12 mouse cellular contexts compared by ENCODE assay signal in the genomic region with DNA sequence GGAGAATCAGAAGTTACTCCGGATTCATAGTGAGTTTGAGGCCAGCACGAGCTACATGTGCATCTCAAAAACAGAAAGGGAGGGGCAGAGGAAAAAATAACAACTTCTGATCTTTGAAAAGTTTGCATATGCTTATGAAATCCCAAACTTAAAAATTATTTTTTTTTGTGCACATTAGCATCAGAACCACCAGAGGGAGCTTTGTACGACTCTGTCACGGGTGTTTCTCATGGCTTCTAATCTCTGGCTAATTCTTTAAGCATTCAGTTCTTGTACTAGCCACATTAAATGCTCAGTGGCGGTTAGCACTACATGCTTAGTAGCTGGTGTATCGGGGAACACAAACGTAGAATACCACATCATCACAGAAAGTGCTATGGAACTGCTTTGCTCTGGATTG. TPM values are rescaled to one million over a fixed set of nuclear protein-coding genes. Genes with fewer than 3 reads are reported as not detected.
DNase-seq lines count a peak whose midpoint lies in the region; ATAC-seq and TF ChIP-seq lines count a peak whose summit lies in the region.
"Had no signal": no experiment of that assay in that cellular context is flagged by ENCODE, and none has a peak within 500 bp of the region (broad histone marks: within the 10 kb centered on the region; RNA-seq: fewer than 3 reads in every experiment).

No protein-coding gene starts in this region.

- no peak overlapping the region for H3K27ac ChIP-seq in forebrain, postnatal 0 days (ENCODE audit: low read depth, low read length)
- H3K27ac ChIP-seq in forebrain, embryonic 11.5 days (ENCODE audit: low read depth, low read length): no peak overlapping the region
- H3K27ac ChIP-seq: heart, embryonic 10.5 days had no signal

- in situ Hi-C loops in Patski (cut with MboI; ENCODE audit: low pct_unique_long_range_greater_than_20kb): no loop called here

- no peaks in the 10 kb centered on the region for H3K27me3 ChIP-seq in forebrain, postnatal 0 days (ENCODE audit: insufficient read depth, low read length)
- no peaks in the 10 kb centered on the region for H3K27me3 ChIP-seq in forebrain, embryonic 11.5 days (ENCODE audit: control insufficient read depth, insufficient read depth, low read length)
- no peaks in the 10 kb centered on the region for H3K27me3 ChIP-seq in Patski

- peaks cover 9% of the 10 kb centered on the region; the same call in 1 of the 2 replicates for H3K36me3 ChIP-seq in forebrain, postnatal 0 days (ENCODE audit: insufficient read depth)
- H3K36me3 ChIP-seq in forebrain, embryonic 11.5 days (ENCODE audit: control insufficient read depth, insufficient read depth, low read length): no peaks in the 10 kb centered on the region

- H3K9me3 ChIP-seq in forebrain, postnatal 0 days (ENCODE audit: low read length): no peaks in the 10 kb centered on the region
- H3K9me3 ChIP-seq in forebrain, embryonic 11.5 days (ENCODE audit: control insufficient read depth, low read length): no peaks in the 10 kb centered on the region
- H3K9me3 ChIP-seq: heart, embryonic 10.5 days had no signal

- 48% methylated on average over 7 of the region's 7 CpGs for WGBS in forebrain, postnatal 0 days
- WGBS in forebrain, embryonic 11.5 days: 59% methylated on average over 7 of the region's 7 CpGs
- 46% methylated on average over 7 of the region's 7 CpGs for WGBS in lung, adult 2 months

- peak; percentile 50 for DNase-seq in forebrain, postnatal 0 days
- DNase-seq in forebrain, embryonic 11.5 days (ENCODE audit: low spot score): no peak
- DNase-seq in lung, adult 2 months: no peak
- DNase-seq in lung, postnatal 36 days: no peak
- DNase-seq in Patski (ENCODE audit: low read depth, low spot score): no peak
- DNase-seq in retina, embryonic 14.5 days (ENCODE audit: low spot score): peak; percentile 61
- DNase-seq in cerebellum, postnatal 25 days: no peak
- DNase-seq: cerebellum, postnatal 36 days; kidney, adult 9 months; right cerebral cortex, postnatal 25 days had no signal

- TF ChIP-seq CTCF in forebrain, postnatal 0 days (IDR thresholded peaks at IDR 0.05; ENCODE audit: low read depth): peak; percentile 62
- TF ChIP-seq CTCF in lung, adult 2 months (IDR thresholded peaks at IDR 0.05; ENCODE audit: insufficient read depth, low read length): 0 out of 2 replicates have a peak, but pooled peaks have one; percentile 16
- TF ChIP-seq CTCF in Patski (IDR thresholded peaks at IDR 0.05): peak; percentile 51

- CTCF ChIA-PET in Patski (lab: Charles Lee): interaction anchor here (0.7 to 3.3 kb wide), 10 partner anchors 9 to 247 kb away, joined by 3 to 13 read pairs (median 4); no protein-coding TSS in a partner anchor

- H3K4me1 ChIP-seq in forebrain, postnatal 0 days (ENCODE audit: insufficient read depth): peaks cover 3% of the 10 kb centered on the region; the same call in 1 of the 2 replicates
- H3K4me1 ChIP-seq in forebrain, embryonic 11.5 days (replicated peaks; ENCODE audit: control insufficient read depth, insufficient read depth, low read length): no peaks in the 10 kb centered on the region
- H3K4me1 ChIP-seq in lung, adult 2 months (ENCODE audit: control insufficient read depth, insufficient read depth, low read length): no peaks in the 10 kb centered on the region; the same call in 1 of the 2 replicates

- no peak overlapping the region for H3K4me3 ChIP-seq in forebrain, postnatal 0 days (ENCODE audit: low read depth, low read length)
- no peak overlapping the region for H3K4me3 ChIP-seq in forebrain, embryonic 11.5 days (ENCODE audit: low read depth, low read length)
- no peak overlapping the region for H3K4me3 ChIP-seq in lung, adult 2 months (replicated peaks; ENCODE audit: extremely low read depth, low read depth, low read length)
- H3K4me3 ChIP-seq: heart, embryonic 10.5 days had no signal

- H3K4me2 ChIP-seq in forebrain, postnatal 0 days (ENCODE audit: low read depth): no peak overlapping the region
- no peak overlapping the region for H3K4me2 ChIP-seq in forebrain, embryonic 11.5 days (ENCODE audit: low read depth, low read length, severe bottlenecking)

- ATAC-seq in forebrain, postnatal 0 days: no peak; the same call in 1 of the 2 replicates
- ATAC-seq in forebrain, embryonic 11.5 days (replicated peaks; ENCODE audit: low FRiP score): no peak
- no peak for ATAC-seq in Patski
- no peak; the same call in 1 of the 2 replicates for ATAC-seq in megakaryocyte-erythroid progenitor cell, adult 5-6 weeks (replicated peaks; ENCODE audit: low FRiP score, low TSS enrichment, poor library complexity, severe bottlenecking)

- no peak for TF ChIP-seq POLR2A in lung, adult 2 months (IDR thresholded peaks at IDR 0.05; ENCODE audit: borderline replicate concordance, extremely low read depth, low read depth, low read length)

- H3K9ac ChIP-seq in forebrain, postnatal 0 days: no peak overlapping the region
- H3K9ac ChIP-seq in forebrain, embryonic 11.5 days (ENCODE audit: low read length): no peak overlapping the region

- POLR2A ChIA-PET in Patski (lab: Charles Lee): no interaction called here

RNA-seq across cellular contexts. Expression of a gene that starts 4.3 kb away (rescaled TPM):
- 109 and 111 TPM in 2 replicates for total RNA-seq in forebrain, postnatal 0 days (2014; rRNA removed)
- 213 and 233 TPM in 2 replicates for polyA plus RNA-seq in forebrain, postnatal 0 days (2015; fragmentation: Nextera tagmentation; extraction: Ambion mirVana)
- 328 and 333 TPM in 2 replicates for polyA plus RNA-seq in forebrain, embryonic 11.5 days (2014; fragmentation: Nextera tagmentation; extraction: Ambion mirVana)
- polyA plus RNA-seq in lung, adult 2 months (2012; rRNA removed): 9.0 and 16.1 TPM in 2 replicates
- 167 TPM for polyA plus RNA-seq in Patski (2021)
- 180 and 239 TPM in 2 replicates for total RNA-seq in megakaryocyte-erythroid progenitor cell, adult 5-6 weeks (2014; fragmentation: Nextera tagmentation)
- total RNA-seq in megakaryocyte-erythroid progenitor cell, adult 5-6 weeks (2017): 112 and 152 TPM in 2 replicates

RNA-seq across cellular contexts. Expression of a gene that starts 37.7 kb away (rescaled TPM):
- total RNA-seq in forebrain, postnatal 0 days (2014; rRNA removed): 146 and 166 TPM in 2 replicates
- 18.0 and 34.9 TPM in 2 replicates for polyA plus RNA-seq in forebrain, postnatal 0 days (2015; fragmentation: Nextera tagmentation; extraction: Ambion mirVana)
- 38.0 and 41.5 TPM in 2 replicates for polyA plus RNA-seq in forebrain, embryonic 11.5 days (2014; fragmentation: Nextera tagmentation; extraction: Ambion mirVana)
- 3.1 and 5.8 TPM in 2 replicates for polyA plus RNA-seq in lung, adult 2 months (2012; rRNA removed)
- polyA plus RNA-seq in Patski (2021): 48.3 TPM
- total RNA-seq in megakaryocyte-erythroid progenitor cell, adult 5-6 weeks (2014; fragmentation: Nextera tagmentation): 7.5 and 10.4 TPM in 2 replicates
- 14.4 and 22.2 TPM in 2 replicates for total RNA-seq in megakaryocyte-erythroid progenitor cell, adult 5-6 weeks (2017)

Comparison
In these comparisons a context has a peak if more than half of its experiments do, and no peak if none do; other contexts are left out.
1. DNase-seq: peak in forebrain, postnatal 0 days (single experiment) and retina, embryonic 14.5 days (single experiment); none in forebrain, embryonic 11.5 days (single experiment), lung, adult 2 months (single experiment), lung, postnatal 36 days (single experiment), Patski (single experiment) and cerebellum, postnatal 25 days (0 of 2).
2. Peak in every context shown above with its lines, with median percentiles within 50 percentile points of each other: CTCF ChIP-seq.